Mouse (Mus musculus): ENCODE data around the gene Tvp23a. TPM values are rescaled to one million over a fixed set of nuclear protein-coding genes. Genes with fewer than 3 reads are reported as not detected.

Gene Tvp23a
- total RNA-seq (2021) (under 1 TPM; 0.21 to 0.50 TPM), polyA plus RNA-seq (2012; rRNA removed) (0.98 and 1.2 TPM in 2 replicates)
- long read RNA-seq, result 0 reads

GRCm38 (mm10) chr16:10447264-10447594 is at the start of gene Tvp23a:
Tvp23a (minus strand) TSS chr16:10447362.
- Histone ChIP-seq H3K27me3 (ENCODE audit: control insufficient read depth, insufficient read depth, low read length) (no peaks in the 10 kb centered on the region), H3K79me2 (replicated peaks; ENCODE audit: control insufficient read depth, insufficient read depth, low read length) (no peaks in the 10 kb centered on the region), H3K36me3 (ENCODE audit: control insufficient read depth, insufficient read depth, low read length) (no peaks in the 10 kb centered on the region), H3K27ac (no peak within 1 kb of the TSS), H3K4me3 (no peak within 1 kb of the TSS), H3K9ac (ENCODE audit: low read depth, low read length) (0 out of 2 replicates have a peak within 1 kb of the TSS, but pooled peaks have one; percentile 10), H3K4me1 (ENCODE audit: control insufficient read depth, insufficient read depth, low read length) (peaks cover 2% of the 10 kb centered on the region; the same call in 1 of the 2 replicates)
- TF ChIP-seq POLR2A (IDR thresholded peaks at IDR 0.05; ENCODE audit: insufficient read depth, low read depth, low read length) (peak; percentile 69), CTCF (IDR thresholded peaks at IDR 0.05) (no peak)
- DNase-seq, result peak; percentile 56 to 69
- intact Hi-C loops (cut with DNase I), result no loop called here
- 15% methylated on average over 12 of the region's 12 CpGs for WGBS

- no peaks in the 10 kb centered on the region for H3K79me2 ChIP-seq (replicated peaks; ENCODE audit: control insufficient read depth, insufficient read depth, low read length)
- H3K27ac ChIP-seq, result no peak overlapping the region
- WGBS, result 55% methylated on average over 2 of the region's 2 CpGs
- H3K4me3 ChIP-seq, result no peak overlapping the region
- no peaks in the 10 kb centered on the region for H3K27me3 ChIP-seq (ENCODE audit: control insufficient read depth, insufficient read depth, low read length)
- no peak for TF ChIP-seq EP300 (IDR thresholded peaks at IDR 0.05; ENCODE audit: insufficient read depth, low read depth, low read length)
- TF ChIP-seq POLR2A (IDR thresholded peaks at IDR 0.05; ENCODE audit: insufficient read depth, low read depth, low read length), result no peak
- no peak for TF ChIP-seq CTCF (IDR thresholded peaks at IDR 0.05)
- no peak for DNase-seq
- H3K36me3 ChIP-seq (ENCODE audit: control insufficient read depth, insufficient read depth, low read length), result no peaks in the 10 kb centered on the region
- H3K9ac ChIP-seq (ENCODE audit: low read depth, low read length), result no peak overlapping the region
- intact Hi-C loops (cut with DNase I), result no loop called here
- H3K4me1 ChIP-seq (ENCODE audit: control insufficient read depth, insufficient read depth, low read length), result no peaks in the 10 kb centered on the region; the same call in 1 of the 2 replicates
Measured at GRCm38 (mm10) chr16:10495824-10496298, 48.7 kb upstream of the Tvp23a start.

- no peak for DNase-seq
- Histone ChIP-seq H3K36me3 (ENCODE audit: control insufficient read depth, insufficient read depth, low read length) (no peaks in the 10 kb centered on the region), H3K4me3 (no peak overlapping the region), H3K79me2 (replicated peaks; ENCODE audit: control insufficient read depth, insufficient read depth, low read length) (no peaks in the 10 kb centered on the region), H3K4me1 (ENCODE audit: control insufficient read depth, insufficient read depth, low read length) (peaks cover 2% of the 10 kb centered on the region; the same call in 1 of the 2 replicates), H3K9ac (ENCODE audit: low read depth, low read length) (no peak overlapping the region), H3K27ac (no peak overlapping the region), H3K27me3 (ENCODE audit: control insufficient read depth, insufficient read depth, low read length) (no peaks in the 10 kb centered on the region; the same call in 1 of the 2 replicates)
- intact Hi-C loops (cut with DNase I), result no loop called here
- TF ChIP-seq EP300 (IDR thresholded peaks at IDR 0.05; ENCODE audit: insufficient read depth, low read depth, low read length) (no peak), CTCF (IDR thresholded peaks at IDR 0.05) (no peak), POLR2A (IDR thresholded peaks at IDR 0.05; ENCODE audit: insufficient read depth, low read depth, low read length) (no peak)
- 81% methylated on average over 3 of the region's 3 CpGs for WGBS
Measured at GRCm38 (mm10) chr16:10492587-10492986, 45.4 kb upstream of the Tvp23a start.

- H3K4me1 ChIP-seq (ENCODE audit: control insufficient read depth, insufficient read depth, low read length), result peaks cover 2% of the 10 kb centered on the region; the same call in 1 of the 2 replicates
- 85% methylated on average over 4 of the region's 4 CpGs for WGBS
- no peak for DNase-seq
- no peaks in the 10 kb centered on the region; the same call in 1 of the 2 replicates for H3K27me3 ChIP-seq (ENCODE audit: control insufficient read depth, insufficient read depth, low read length)
- H3K79me2 ChIP-seq (replicated peaks; ENCODE audit: control insufficient read depth, insufficient read depth, low read length), result no peaks in the 10 kb centered on the region
- TF ChIP-seq POLR2A (IDR thresholded peaks at IDR 0.05; ENCODE audit: insufficient read depth, low read depth, low read length) (no peak), CTCF (IDR thresholded peaks at IDR 0.05) (no peak), EP300 (IDR thresholded peaks at IDR 0.05; ENCODE audit: insufficient read depth, low read depth, low read length) (no peak)
- no peak overlapping the region for H3K27ac ChIP-seq
- intact Hi-C loops (cut with DNase I), result no loop called here
- no peak overlapping the region for H3K4me3 ChIP-seq
- no peak overlapping the region for H3K9ac ChIP-seq (ENCODE audit: low read depth, low read length)
- H3K36me3 ChIP-seq (ENCODE audit: control insufficient read depth, insufficient read depth, low read length), result no peaks in the 10 kb centered on the region
Measured at GRCm38 (mm10) chr16:10491716-10492115, 44.6 kb upstream of the Tvp23a start.

GRCm38 (mm10) chr16:10490503-10491150 is 43.5 kb upstream of the Tvp23a start:
- H3K27me3 ChIP-seq (ENCODE audit: control insufficient read depth, insufficient read depth, low read length), result no peaks in the 10 kb centered on the region; the same call in 1 of the 2 replicates
- no peak for TF ChIP-seq POLR2A (IDR thresholded peaks at IDR 0.05; ENCODE audit: insufficient read depth, low read depth, low read length)
- no peak for TF ChIP-seq EP300 (IDR thresholded peaks at IDR 0.05; ENCODE audit: insufficient read depth, low read depth, low read length)
- TF ChIP-seq CTCF (IDR thresholded peaks at IDR 0.05), result no peak
- intact Hi-C loops (cut with DNase I), result no loop called here
- no peak for DNase-seq
- no peaks in the 10 kb centered on the region for H3K79me2 ChIP-seq (replicated peaks; ENCODE audit: control insufficient read depth, insufficient read depth, low read length)
- no peak overlapping the region for H3K4me3 ChIP-seq
- H3K36me3 ChIP-seq (ENCODE audit: control insufficient read depth, insufficient read depth, low read length), result no peaks in the 10 kb centered on the region
- H3K27ac ChIP-seq, result no peak overlapping the region
- peaks cover 2% of the 10 kb centered on the region; the same call in 1 of the 2 replicates for H3K4me1 ChIP-seq (ENCODE audit: control insufficient read depth, insufficient read depth, low read length)
- no peak overlapping the region for H3K9ac ChIP-seq (ENCODE audit: low read depth, low read length)
- WGBS, result 82% methylated on average over 18 of the region's 18 CpGs

GRCm38 (mm10) chr16:10489904-10490457 is 42.8 kb upstream of the Tvp23a start:
- Histone ChIP-seq H3K4me1 (ENCODE audit: control insufficient read depth, insufficient read depth, low read length) (peaks cover 2% of the 10 kb centered on the region; the same call in 1 of the 2 replicates), H3K9ac (ENCODE audit: low read depth, low read length) (peak overlapping the region; percentile 22; the same call in 1 of the 2 replicates), H3K79me2 (replicated peaks; ENCODE audit: control insufficient read depth, insufficient read depth, low read length) (no peaks in the 10 kb centered on the region), H3K36me3 (ENCODE audit: control insufficient read depth, insufficient read depth, low read length) (no peaks in the 10 kb centered on the region), H3K27ac (no peak overlapping the region), H3K4me3 (peak overlapping the region; percentile 29), H3K27me3 (ENCODE audit: control insufficient read depth, insufficient read depth, low read length) (no peaks in the 10 kb centered on the region; the same call in 1 of the 2 replicates)
- DNase-seq, result no peak
- no peak for TF ChIP-seq POLR2A (IDR thresholded peaks at IDR 0.05; ENCODE audit: insufficient read depth, low read depth, low read length)
- TF ChIP-seq EP300 (IDR thresholded peaks at IDR 0.05; ENCODE audit: insufficient read depth, low read depth, low read length), result no peak
- no peak for TF ChIP-seq CTCF (IDR thresholded peaks at IDR 0.05)
- intact Hi-C loops (cut with DNase I), result no loop called here
- 11% methylated on average over 14 of the region's 14 CpGs for WGBS
